Mouse (Mus musculus) urinary bladder, postnatal 36 days (tissue): Measurements from ENCODE around the gene Irf7.

Experiments used
- DNase-seq, 2 experiments: peaks; one replicate each; pipeline ENCODE4 v3.0.0; 2022; ENCODE audit warnings: low spot score in 2 of 2, mixed read lengths in 1 of 2

Irf7 gene

DNA sequence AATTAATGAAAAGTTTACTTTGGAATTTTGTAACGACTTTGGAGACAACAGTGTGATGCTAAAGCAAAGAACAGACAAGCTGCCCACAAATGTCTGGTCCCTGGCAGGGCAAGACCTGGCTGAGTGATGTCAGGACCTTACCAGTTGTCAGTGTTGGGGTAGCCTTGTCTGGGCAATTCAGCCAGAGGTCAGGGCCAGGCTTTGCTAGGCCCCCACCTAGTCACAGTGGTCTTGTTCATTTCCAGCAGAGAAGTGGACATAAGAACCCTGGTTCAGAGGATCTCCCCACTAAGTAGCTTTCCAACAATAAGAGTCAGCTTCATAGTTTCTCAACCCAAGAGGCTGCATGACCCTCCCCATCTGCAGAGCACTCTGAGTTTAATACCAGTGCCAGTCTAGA is 45.9 kb downstream of the Irf7 start:
- DNase-seq: no peak

- DNase-seq: no peak
Observed at GRCm38 (mm10) chr7:141219558-141220099, 46.7 kb downstream of the Irf7 start.

DNA sequence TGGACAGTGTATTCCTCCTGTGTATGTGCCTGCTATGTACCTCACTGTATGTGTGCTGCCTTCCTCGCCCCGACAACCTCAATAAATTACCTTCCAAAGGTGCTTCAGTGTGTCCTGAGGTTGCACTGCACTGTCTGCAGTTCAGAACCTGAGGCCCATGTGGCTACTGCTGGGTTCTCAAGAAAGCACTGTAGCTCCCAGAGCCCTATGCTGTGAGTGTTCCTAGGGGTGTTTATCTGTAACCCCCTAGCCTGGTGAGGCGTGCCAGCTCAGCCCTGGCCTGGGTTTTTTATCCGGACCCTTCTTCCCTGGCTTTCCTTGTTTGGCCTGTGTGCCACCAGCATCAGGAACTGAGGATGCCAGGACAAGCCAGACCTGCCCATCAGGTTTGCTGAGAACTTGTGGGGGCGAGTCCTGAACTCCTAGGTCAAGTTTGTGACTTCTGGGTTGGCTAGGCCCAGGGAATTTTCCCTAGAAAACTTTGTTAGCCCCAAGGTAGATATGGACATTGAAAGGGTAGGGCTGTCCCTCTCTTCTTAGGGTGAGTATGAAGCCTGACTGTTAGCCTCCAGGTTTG is 47.6 kb downstream of the Irf7 start:
- peak; percentile 52 to 67 for DNase-seq

GRCm38 (mm10) chr7:141218141-141218540 is 48.1 kb downstream of the Irf7 start:
- no peak for DNase-seq

DNA sequence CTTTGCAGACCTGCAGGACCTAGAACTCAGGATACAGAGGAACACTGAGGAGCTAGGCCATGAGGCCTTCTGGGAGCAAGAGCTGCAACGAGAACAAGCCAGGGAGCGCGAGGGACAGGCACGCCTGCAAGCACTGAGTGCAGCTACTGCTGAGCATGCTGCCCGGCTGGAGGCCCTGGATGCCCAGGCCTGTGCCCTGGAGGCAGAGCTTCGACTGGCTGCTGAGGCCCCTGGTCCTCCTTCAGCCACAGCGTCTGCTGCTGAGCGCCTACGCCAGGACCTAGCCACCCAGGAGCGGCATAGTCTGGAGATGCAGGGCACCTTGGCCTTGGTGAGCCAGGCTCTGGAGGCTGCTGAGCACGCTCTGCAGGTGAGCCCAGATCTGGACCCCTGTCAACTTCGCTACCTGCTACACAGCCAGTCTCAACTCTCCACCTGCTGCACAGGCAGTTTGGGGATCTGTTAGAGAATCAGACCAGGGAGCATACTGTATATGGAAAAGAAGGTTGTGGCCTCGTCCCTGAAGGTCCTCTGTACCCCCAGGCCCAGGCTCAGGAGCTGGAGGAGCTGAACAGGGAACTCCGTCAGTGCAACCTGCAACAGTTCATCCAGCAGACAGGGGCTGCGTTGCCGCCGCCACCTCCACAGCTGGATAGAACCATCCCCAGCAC is 48.8 kb downstream of the Irf7 start:
- DNase-seq: peak in 1 of 2 experiments; percentile 20

GRCm38 (mm10) chr7:141216894-141217293 is 49.4 kb downstream of the Irf7 start:
- DNase-seq: no peak

- peak; percentile 80 to 85 for DNase-seq
Observed at GRCm38 (mm10) chr7:141215880-141216733, 50.2 kb downstream of the Irf7 start.

DNA sequence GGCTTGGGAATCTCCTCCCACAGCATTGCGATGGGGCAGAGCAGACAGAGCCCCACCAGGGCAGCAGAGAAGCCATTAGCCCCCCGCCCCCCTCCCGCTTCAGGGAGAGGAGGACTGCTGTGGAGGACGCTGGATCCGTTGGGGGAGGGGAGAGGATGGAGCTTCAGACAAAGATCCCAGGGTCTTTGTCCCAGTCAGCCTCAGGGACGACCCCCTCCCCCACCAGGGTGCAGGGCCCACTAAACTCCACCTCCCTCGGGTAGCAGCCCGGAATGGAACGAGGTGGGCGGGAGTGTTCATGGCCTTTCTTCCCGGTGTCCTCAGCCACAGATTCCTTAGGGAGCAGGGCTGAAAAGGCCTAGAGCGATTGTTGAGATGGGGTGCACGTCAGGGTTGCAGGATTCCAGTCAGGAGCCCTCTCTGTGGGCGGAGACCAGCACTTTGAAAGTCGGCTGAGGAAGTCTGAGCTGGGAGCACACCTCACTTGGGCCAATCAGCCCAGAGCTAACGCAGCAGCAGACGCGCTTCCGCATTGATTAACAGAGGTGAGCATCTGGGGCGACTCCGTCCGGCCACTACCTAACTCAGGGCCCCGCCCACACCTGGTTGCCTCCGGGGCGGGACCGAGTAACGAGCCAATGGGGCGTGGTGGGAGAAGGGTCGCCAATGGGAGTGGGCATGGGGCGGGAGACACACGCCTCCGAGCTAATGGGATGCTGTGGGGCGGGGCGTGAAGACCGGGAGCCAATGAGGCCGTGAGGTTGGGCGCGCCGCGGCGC is 51.0 kb downstream of the Irf7 start, which contains the start of gene Rassf7:
Gene Rassf7, plus strand, starts transcription at position 760 of the 779 bp plus-strand sequence.
- peak; percentile 93 to 94 for DNase-seq

DNA sequence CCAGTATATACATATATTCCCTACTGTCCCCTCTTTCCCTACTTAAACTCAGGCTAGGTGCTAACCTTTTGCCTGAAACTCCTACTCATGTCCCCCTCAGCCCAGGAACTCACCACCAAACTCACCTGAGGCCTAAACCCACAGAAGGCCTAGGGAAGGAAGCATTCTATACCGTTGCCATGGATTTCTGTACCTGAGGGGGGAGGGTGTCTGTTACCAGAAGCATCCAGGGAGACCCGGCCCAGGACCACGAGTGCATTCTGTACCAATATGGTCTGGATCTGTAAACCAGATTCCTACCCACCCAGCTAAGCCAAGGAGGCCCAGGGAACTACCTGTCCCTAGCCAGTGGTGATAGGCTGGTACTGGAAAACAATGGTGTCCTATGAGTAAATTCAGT is 52.0 kb downstream of the Irf7 start:
- no peak for DNase-seq

DNA sequence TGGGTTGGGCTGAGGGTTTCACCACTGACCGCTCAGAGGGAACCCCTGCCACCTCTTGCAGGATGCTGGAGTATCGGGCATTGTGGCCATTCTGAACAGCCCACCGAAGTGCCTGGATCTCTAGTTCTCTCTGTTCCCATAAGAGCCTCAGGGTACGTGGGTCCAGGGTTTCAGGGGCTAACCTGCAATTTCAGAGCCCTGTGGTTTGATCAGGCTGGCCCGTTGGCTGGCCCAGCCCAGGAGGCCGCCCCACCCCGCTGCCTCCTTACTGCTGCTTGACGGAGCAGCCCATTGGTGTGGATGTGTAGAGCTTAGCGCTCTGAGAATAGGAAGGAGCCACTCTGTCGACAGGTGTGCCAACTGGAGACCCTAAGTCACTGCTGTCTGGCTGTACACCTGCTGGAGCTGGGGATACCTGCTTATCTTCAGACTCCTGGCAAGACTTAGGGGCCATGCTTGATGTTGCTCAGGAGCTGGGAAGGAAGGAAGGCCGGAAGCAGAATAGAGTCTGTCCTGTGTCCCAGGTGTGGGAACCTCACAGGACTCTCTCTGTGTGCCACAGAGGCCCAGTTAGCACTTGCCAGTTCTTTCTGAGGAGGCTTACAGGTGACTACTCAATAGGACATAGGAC is 52.6 kb downstream of the Irf7 start, which contains the start of gene Lmntd2:
Gene Lmntd2, minus strand, starts transcription at position 476 of the 631 bp plus-strand sequence.
- no peak for DNase-seq

- no peak for DNase-seq
Observed at GRCm38 (mm10) chr7:141213133-141213532, 53.1 kb downstream of the Irf7 start.
